Mouse (Mus musculus) lung, postnatal 0 days (tissue): ENCODE data around the gene Zgpat. TPM values are rescaled to one million over a fixed set of nuclear protein-coding genes. Genes with fewer than 3 reads are reported as not detected.

Experiments
- ATAC-seq: fragments of 200-750 bp; cut with Nextera tagmentation; 2 replicates; pipeline ENCODE4 v1.8.0; 2017; ENCODE audit warnings: moderate library complexity
- DNase-seq: peaks from one replicate; pipeline ENCODE4 v3.0.0-alpha.2; 2016; ENCODE audit warnings: low spot score
- H3K27ac ChIP-seq: fragments of 300-500 bp; sonication (generic); 2 replicates; pipeline ENCODE4 v1.5.1; 2014; ENCODE audit warnings: antibody characterized with exemption, mild to moderate bottlenecking, low read length, mixed read lengths
- H3K27me3 ChIP-seq: fragments of 300-500 bp; sonication (generic); replicated peaks from 2 replicates; pipeline ENCODE4 v1.6.1; 2014; ENCODE audit warnings: low read length, mixed read lengths; ENCODE audit not compliant: insufficient read depth
- H3K36me3 ChIP-seq: fragments of 300-500 bp; sonication (generic); 2 replicates; pipeline ENCODE4 v1.6.1; 2014; ENCODE audit warnings: low read length, mixed read lengths; ENCODE audit not compliant: insufficient read depth
- H3K4me1 ChIP-seq: fragments of 300-500 bp; sonication (generic); 2 replicates; pipeline ENCODE4 v1.6.1; 2014; ENCODE audit warnings: antibody characterized with exemption, low read depth, low read length, mixed read lengths; ENCODE audit not compliant: insufficient read depth
- H3K4me2 ChIP-seq: fragments of 300-500 bp; sonication (generic); replicated peaks from 2 replicates; pipeline ENCODE4 v1.6.1; 2014; ENCODE audit warnings: low read depth, mild to moderate bottlenecking, low read length, moderate library complexity, mixed read lengths
- H3K4me3 ChIP-seq: fragments of 300-500 bp; sonication (generic); 2 replicates; pipeline ENCODE4 v1.5.1; 2014; ENCODE audit warnings: low read depth, low read length
- H3K9ac ChIP-seq: fragments of 300-500 bp; sonication (generic); replicated peaks from 2 replicates; pipeline ENCODE4 v1.6.1; 2014; ENCODE audit warnings: low read depth, mild to moderate bottlenecking
- H3K9me3 ChIP-seq: fragments of 300-500 bp; sonication (generic); 2 replicates; pipeline ENCODE4 v1.6.1; 2016; ENCODE audit warnings: low read length, mixed read lengths
- CTCF ChIP-seq: IDR thresholded peaks from 2 replicates; pipeline ENCODE4 v1.5.1; 2016; ENCODE audit warnings: antibody characterized with exemption, mild to moderate bottlenecking
- EP300 ChIP-seq: IDR thresholded peaks from 2 replicates; pipeline ENCODE4 v1.6.1; 2016; ENCODE audit warnings: antibody characterized with exemption, mild to moderate bottlenecking, control low read depth
- WGBS: fragments of 180-500 bp; shearing (Covaris S2); extraction: QIAGEN DNeasy Blood & Tissue Kit; methylation state at CpG from one replicate; pipeline ENCODE4 v1.1.7; 2014; 5-methylcytosine and 5-hydroxymethylcytosine counted together
- polyA plus RNA-seq: library from polyadenylated mRNA; unstranded; fragments of >200 nt; fragmentation: Nextera tagmentation; extraction: Ambion mirVana; gene quantifications from 2 replicates; pipeline ENCODE4 v1.2.1, GENCODE M21; 2015

Zgpat gene
- polyA plus RNA-seq, 1 experiment from 2014 or later, result 22.9 TPM

- no peak overlapping the region for H3K27ac ChIP-seq
- ATAC-seq (no peak), DNase-seq (no peak)
- H3K9ac ChIP-seq, result no peak overlapping the region
- no peaks in the 10 kb centered on the region for H3K27me3 ChIP-seq
- no peak overlapping the region for H3K4me3 ChIP-seq
- TF ChIP-seq EP300 (no peak), CTCF (no peak)
- 94% methylated on average over 15 of the region's 15 CpGs for WGBS
- no peak overlapping the region for H3K4me2 ChIP-seq
- no peaks in the 10 kb centered on the region for H3K9me3 ChIP-seq
- no peaks in the 10 kb centered on the region; the same call in 1 of the 2 replicates for H3K36me3 ChIP-seq
- H3K4me1 ChIP-seq, result no peaks in the 10 kb centered on the region; the same call in 1 of the 2 replicates
Observed at GRCm38 (mm10) chr2:181391022-181391421, 26.3 kb downstream of the Zgpat start.

- no peak overlapping the region for H3K4me2 ChIP-seq
- 69% methylated on average over 2 of the region's 2 CpGs for WGBS
- no peak overlapping the region for H3K9ac ChIP-seq
- no peaks in the 10 kb centered on the region for H3K27me3 ChIP-seq
- no peak overlapping the region for H3K4me3 ChIP-seq
- no peak for ATAC-seq
- no peak overlapping the region for H3K27ac ChIP-seq
- H3K4me1 ChIP-seq, result no peaks in the 10 kb centered on the region
- no peak for DNase-seq
- no peaks in the 10 kb centered on the region; the same call in 1 of the 2 replicates for H3K36me3 ChIP-seq
- H3K9me3 ChIP-seq, result no peaks in the 10 kb centered on the region
- TF ChIP-seq CTCF, result no peak
- TF ChIP-seq EP300, result no peak
Observed at GRCm38 (mm10) chr2:181391541-181391940, 26.8 kb downstream of the Zgpat start.

GRCm38 (mm10) chr2:181392600-181393213 is 28.0 kb downstream of the Zgpat start:
- H3K27ac ChIP-seq, result no peak overlapping the region
- no peak overlapping the region for H3K4me3 ChIP-seq
- TF ChIP-seq EP300 (no peak), CTCF (peak; percentile 93)
- DNase-seq (peak; percentile 91), ATAC-seq (peak; percentile 83)
- no peak overlapping the region for H3K9ac ChIP-seq
- no peaks in the 10 kb centered on the region; the same call in 1 of the 2 replicates for H3K36me3 ChIP-seq
- 28% methylated on average over 4 of the region's 4 CpGs for WGBS
- H3K9me3 ChIP-seq, result no peaks in the 10 kb centered on the region
- H3K4me2 ChIP-seq, result no peak overlapping the region
- H3K4me1 ChIP-seq, result no peaks in the 10 kb centered on the region
- no peaks in the 10 kb centered on the region for H3K27me3 ChIP-seq

GRCm38 (mm10) chr2:181394086-181394485 is 29.4 kb downstream of the Zgpat start:
- H3K4me2 ChIP-seq, result no peak overlapping the region
- DNase-seq, result no peak
- no peak overlapping the region for H3K9ac ChIP-seq
- H3K4me3 ChIP-seq, result no peak overlapping the region
- no peak overlapping the region for H3K27ac ChIP-seq
- H3K4me1 ChIP-seq, result no peaks in the 10 kb centered on the region
- ATAC-seq, result no peak
- 88% methylated on average over 3 of the region's 3 CpGs for whole genome bisulfite sequencing
- TF ChIP-seq CTCF, result no peak
- TF ChIP-seq EP300, result no peak
- H3K27me3 ChIP-seq, result no peaks in the 10 kb centered on the region
- H3K9me3 ChIP-seq, result no peaks in the 10 kb centered on the region
- H3K36me3 ChIP-seq, result no peaks in the 10 kb centered on the region; the same call in 1 of the 2 replicates

- ATAC-seq, result no peak
- no peak overlapping the region for H3K4me2 ChIP-seq
- no peak overlapping the region for H3K9ac ChIP-seq
Observed at GRCm38 (mm10) chr2:181397207-181397761, 32.6 kb downstream of the Zgpat start.

GRCm38 (mm10) chr2:181401497-181401896 is 36.8 kb downstream of the Zgpat start:
- no peaks in the 10 kb centered on the region for H3K9me3 ChIP-seq
- no peak overlapping the region for H3K9ac ChIP-seq
- ATAC-seq, result no peak
- no peak overlapping the region for H3K4me2 ChIP-seq
- H3K27ac ChIP-seq, result no peak overlapping the region
- H3K27me3 ChIP-seq, result no peaks in the 10 kb centered on the region
- WGBS, result 10% methylated on average over 1 of the region's 1 CpGs
- no peak for TF ChIP-seq CTCF
- no peak for TF ChIP-seq EP300
- no peak for DNase-seq
- H3K4me1 ChIP-seq, result no peaks in the 10 kb centered on the region
- no peaks in the 10 kb centered on the region for H3K36me3 ChIP-seq
- H3K4me3 ChIP-seq, result no peak overlapping the region

More at GRCm38 (mm10) chr2:181397207-181397761, 32.6 kb downstream of the Zgpat start:
- no peaks in the 10 kb centered on the region for H3K4me1 ChIP-seq
- no peaks in the 10 kb centered on the region for H3K9me3 ChIP-seq
- H3K36me3 ChIP-seq, result no peaks in the 10 kb centered on the region; the same call in 1 of the 2 replicates
- TF ChIP-seq EP300 (no peak), CTCF (no peak)
- no peak overlapping the region for H3K4me3 ChIP-seq
- no peak overlapping the region for H3K27ac ChIP-seq
- DNase-seq, result peak; percentile 17
- 51% methylated on average over 5 of the region's 5 CpGs for WGBS
- no peaks in the 10 kb centered on the region for H3K27me3 ChIP-seq
